Mouse (Mus musculus): ENCODE results near the gene Ankrd13d.

GRCm38 (mm10) chr19:4321622-4322021 lies 38.7 kb upstream of the Ankrd13d start:
- no peak for TF ChIP-seq MAFK (IDR thresholded peaks at IDR 0.05; ENCODE audit: insufficient replicate concordance, low read length)
- TF ChIP-seq JUND (conservative IDR thresholded peaks at IDR 0.05; ENCODE audit: low read depth, low read length), result no peak
- no peak for TF ChIP-seq HCFC1 (IDR thresholded peaks at IDR 0.05; ENCODE audit: low read depth, low read length)
- TF ChIP-seq NELFE (IDR thresholded peaks at IDR 0.05; ENCODE audit: low read depth, low read length), result no peak
- no peak for TF ChIP-seq CTCF (conservative IDR thresholded peaks at IDR 0.05 in 1 of 2, IDR thresholded peaks at IDR 0.05 in 1 of 2; ENCODE audit: low read depth in 2 of 2, low read length in 2 of 2)
- no peak for TF ChIP-seq TBP (conservative IDR thresholded peaks at IDR 0.05; ENCODE audit: low read depth, low read length)
- TF ChIP-seq KAT2A (IDR thresholded peaks at IDR 0.05; ENCODE audit: insufficient replicate concordance, low read length), result no peak
